Mouse (Mus musculus) forebrain, embryonic 10.5 days (tissue): ENCODE data around the gene Acin1. TPM values are rescaled to one million over a fixed set of nuclear protein-coding genes. Genes with fewer than 3 reads are reported as not detected.
"Not testable (repeated sequence)": the region's sequence is repeated elsewhere in the genome, so short reads cannot be mapped to it uniquely, and the experiment has no call there.

Experiments
- DNase-seq: peaks from one replicate; pipeline ENCODE4 v3.0.0-alpha.2; 2017; ENCODE audit warnings: low spot score; ENCODE audit errors: extremely low spot score
- H3K27ac ChIP-seq: fragments of 300-500 bp; sonication (generic); 2 replicates; pipeline ENCODE4 v1.5.1; 2016; ENCODE audit warnings: mild to moderate bottlenecking
- H3K27me3 ChIP-seq: fragments of 300-500 bp; sonication (generic); 2 replicates; pipeline ENCODE4 v1.6.1; 2016; ENCODE audit warnings: mild to moderate bottlenecking; ENCODE audit not compliant: poor library complexity, severe bottlenecking
- H3K36me3 ChIP-seq: fragments of 300-500 bp; sonication (generic); replicated peaks from 2 replicates; pipeline ENCODE4 v1.6.1; 2016; ENCODE audit warnings: mild to moderate bottlenecking, moderate library complexity
- H3K4me1 ChIP-seq: fragments of 300-500 bp; sonication (generic); 2 replicates; pipeline ENCODE4 v1.6.1; 2016
- H3K4me3 ChIP-seq: fragments of 300-500 bp; sonication (generic); 2 replicates; pipeline ENCODE4 v1.5.1; 2016; ENCODE audit warnings: mild to moderate bottlenecking, moderate library complexity
- H3K9me3 ChIP-seq: fragments of 300-500 bp; sonication (generic); 2 replicates; pipeline ENCODE4 v1.6.1; 2016; ENCODE audit warnings: mild to moderate bottlenecking, moderate library complexity
- WGBS: fragments of 180-500 bp; shearing (Covaris S2); methylation state at CpG from one replicate; pipeline ENCODE4 v1.1.7; 2016; 5-methylcytosine and 5-hydroxymethylcytosine counted together
- polyA plus RNA-seq: library from polyadenylated mRNA; unstranded; fragments of >200 nt; fragmentation: Nextera tagmentation; extraction: Ambion mirVana; gene quantifications from 2 replicates; pipeline ENCODE4 v1.2.1, GENCODE M21; 2016

The Acin1 gene
- polyA plus RNA-seq, 1 experiment from 2014 or later: 146 TPM

DNA sequence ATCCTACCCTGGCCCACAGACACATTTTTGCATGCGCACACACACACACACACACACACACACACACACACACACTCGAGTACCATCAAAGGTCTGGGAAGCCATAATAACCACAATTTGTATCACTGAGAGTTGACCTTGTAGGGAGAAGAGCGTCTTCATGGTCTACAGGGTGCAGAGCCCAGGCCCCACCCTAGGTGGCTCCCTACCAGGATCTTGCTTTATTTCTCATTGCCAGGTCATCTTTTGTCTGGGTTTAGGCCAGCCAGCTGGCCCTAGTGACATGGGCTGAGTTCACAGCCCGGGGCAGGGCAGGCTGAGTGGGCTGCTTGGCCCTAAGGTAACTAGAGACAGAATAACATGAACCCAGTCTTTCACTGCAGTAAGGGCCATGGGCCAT lies 52.5 kb downstream of the Acin1 start:
- Histone ChIP-seq H3K36me3 (peaks cover 97% of the 10 kb centered on the region), H3K27ac (no peak overlapping the region), H3K27me3 (no peaks in the 10 kb centered on the region), H3K9me3 (no peaks in the 10 kb centered on the region), H3K4me3 (no peak overlapping the region), H3K4me1 (peaks cover 2% of the 10 kb centered on the region)
- 93% methylated on average over 4 of the region's 4 CpGs for WGBS
- no peak for DNase-seq

- no peaks in the 10 kb centered on the region for H3K4me1 ChIP-seq
- no peak overlapping the region for H3K4me3 ChIP-seq
- no peaks in the 10 kb centered on the region for H3K9me3 ChIP-seq
- H3K27me3 ChIP-seq: no peaks in the 10 kb centered on the region
- WGBS: 92% methylated on average over 37 of the region's 37 CpGs
- H3K27ac ChIP-seq: peak overlapping the region; percentile 22; the same call in 1 of the 2 replicates
- H3K36me3 ChIP-seq: peaks cover 78% of the 10 kb centered on the region
- no peak for DNase-seq
Observed at GRCm38 (mm10) chr14:54632252-54632651, 54.5 kb downstream of the Acin1 start.

- Histone ChIP-seq H3K9me3 (no peaks in the 10 kb centered on the region), H3K4me1 (no peaks in the 10 kb centered on the region), H3K36me3 (peaks cover 68% of the 10 kb centered on the region), H3K4me3 (no peak overlapping the region), H3K27me3 (no peaks in the 10 kb centered on the region), H3K27ac (no peak overlapping the region)
- DNase-seq: no peak
- 86% methylated on average over 4 of the region's 4 CpGs for WGBS
Observed at GRCm38 (mm10) chr14:54631240-54631599, 55.5 kb downstream of the Acin1 start.

DNA sequence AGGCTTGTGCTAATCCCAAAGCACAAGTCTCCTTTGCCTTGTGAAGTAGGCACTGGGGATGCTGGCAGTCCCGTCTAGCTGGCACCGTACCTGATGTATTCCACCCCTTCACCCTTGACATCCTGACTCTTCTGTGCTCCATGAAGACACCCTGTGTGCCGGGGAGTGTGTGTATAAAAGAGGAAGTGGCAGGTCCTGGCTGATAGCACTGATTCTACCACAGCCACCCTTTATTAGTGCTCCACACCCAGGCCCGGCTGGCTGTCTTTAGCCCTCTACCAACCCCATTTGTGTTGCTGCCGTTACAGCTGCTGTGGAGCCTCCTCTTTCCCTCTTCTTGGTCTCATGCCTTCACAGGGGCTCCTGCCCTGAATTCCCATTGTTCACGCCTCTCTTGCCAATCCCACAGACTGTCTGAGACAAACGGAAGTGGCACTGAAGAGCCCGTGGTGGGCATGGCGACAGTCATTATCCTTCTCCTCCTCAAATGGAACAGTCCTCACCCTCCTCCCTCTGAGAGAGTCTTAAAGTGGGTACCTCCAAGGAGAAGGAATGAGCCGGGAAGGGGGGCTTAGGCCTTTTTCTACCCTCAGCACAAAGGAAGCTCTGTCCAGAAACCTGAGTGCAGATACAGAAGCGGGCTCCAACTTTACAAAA lies 56.0 kb downstream of the Acin1 start:
- WGBS: 84% methylated on average over 11 of the region's 11 CpGs
- H3K36me3 ChIP-seq: peaks cover 63% of the 10 kb centered on the region
- DNase-seq: no peak
- H3K4me1 ChIP-seq: no peaks in the 10 kb centered on the region
- no peak overlapping the region for H3K27ac ChIP-seq
- no peak overlapping the region for H3K4me3 ChIP-seq
- no peaks in the 10 kb centered on the region for H3K9me3 ChIP-seq
- H3K27me3 ChIP-seq: no peaks in the 10 kb centered on the region

DNA sequence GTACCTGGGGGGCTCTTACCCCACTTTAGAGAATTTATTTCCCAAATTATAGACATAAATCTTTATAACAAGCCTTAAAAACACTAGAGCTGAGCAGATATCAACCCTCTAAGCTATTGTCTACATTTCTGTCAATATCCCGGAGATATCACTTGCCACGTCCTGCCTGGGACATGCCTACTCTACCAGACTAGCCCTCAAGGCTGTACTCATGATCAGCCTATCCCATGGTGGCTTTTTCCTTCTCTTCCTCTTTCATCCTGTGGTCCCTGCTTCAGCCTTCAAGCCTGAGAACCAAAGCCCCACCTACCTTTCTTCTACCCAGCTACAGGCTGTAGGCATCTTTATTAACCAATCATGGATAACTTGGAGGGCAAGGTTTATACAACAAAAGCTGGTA lies 56.9 kb downstream of the Acin1 start:
- peaks cover 6% of the 10 kb centered on the region; the same call in 1 of the 2 replicates for H3K4me1 ChIP-seq
- H3K9me3 ChIP-seq: no peaks in the 10 kb centered on the region
- H3K36me3 ChIP-seq: peaks cover 56% of the 10 kb centered on the region
- 93% methylated on average over 2 of the region's 2 CpGs for WGBS
- no peak overlapping the region for H3K4me3 ChIP-seq
- no peak overlapping the region for H3K27ac ChIP-seq
- DNase-seq: no peak
- no peaks in the 10 kb centered on the region for H3K27me3 ChIP-seq

- no peak overlapping the region for H3K27ac ChIP-seq
- H3K36me3 ChIP-seq: peaks cover 39% of the 10 kb centered on the region
- no peak for DNase-seq
- H3K27me3 ChIP-seq: no peaks in the 10 kb centered on the region
- H3K4me1 ChIP-seq: peaks cover 11% of the 10 kb centered on the region; the same call in 1 of the 2 replicates
- H3K9me3 ChIP-seq: no peaks in the 10 kb centered on the region
- H3K4me3 ChIP-seq: no peak overlapping the region
- 76% methylated on average over 5 of the region's 5 CpGs for WGBS
Observed at GRCm38 (mm10) chr14:54628103-54628502, 58.6 kb downstream of the Acin1 start.

DNA sequence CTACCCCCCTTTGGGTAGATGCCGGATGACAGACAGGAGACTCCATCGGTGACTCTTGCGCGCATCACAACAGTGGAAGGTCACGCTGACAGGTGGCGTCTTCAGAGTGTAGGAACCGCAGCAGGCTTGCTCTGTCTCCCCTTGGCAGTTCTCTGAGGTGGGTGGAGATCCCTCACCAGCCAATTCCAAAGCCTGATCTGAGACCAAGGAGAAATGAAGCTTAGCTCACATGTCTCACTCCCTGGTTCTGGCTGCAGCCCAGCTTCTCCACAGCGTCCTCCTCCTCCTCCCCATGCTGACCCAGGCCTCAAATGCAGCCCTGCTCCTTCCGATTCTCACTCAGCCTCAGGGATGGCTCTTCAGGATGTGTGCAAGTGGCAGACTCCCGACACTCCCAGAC lies 61.8 kb downstream of the Acin1 start:
- no peaks in the 10 kb centered on the region for H3K9me3 ChIP-seq
- H3K36me3 ChIP-seq: peaks cover 8% of the 10 kb centered on the region
- no peak overlapping the region for H3K4me3 ChIP-seq
- WGBS: 69% methylated on average over 10 of the region's 10 CpGs
- H3K27me3 ChIP-seq: no peaks in the 10 kb centered on the region
- no peak for DNase-seq
- peaks cover 11% of the 10 kb centered on the region; the same call in 1 of the 2 replicates for H3K4me1 ChIP-seq
- H3K27ac ChIP-seq: peak overlapping the region; percentile 6; the same call in 1 of the 2 replicates

DNA sequence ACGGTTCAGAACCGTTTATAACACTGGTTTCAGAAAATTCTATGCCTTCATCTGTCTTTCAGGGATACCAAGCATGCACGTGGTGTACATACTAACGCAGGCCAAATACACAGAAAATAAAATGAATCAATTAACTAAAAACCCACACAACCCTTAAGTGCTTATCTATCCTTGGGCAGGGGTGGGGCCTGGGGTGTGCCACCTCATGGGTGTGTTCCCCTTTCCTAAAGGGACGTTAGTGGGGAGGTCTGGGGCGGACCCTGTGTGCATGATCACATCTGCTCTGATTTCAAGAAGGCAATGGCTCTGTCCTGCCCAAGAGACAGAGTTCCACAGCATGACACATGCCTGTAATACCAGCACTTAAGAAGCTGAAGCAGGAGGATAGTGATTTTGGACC lies 63.4 kb downstream of the Acin1 start:
- Histone ChIP-seq H3K27ac (no peak overlapping the region), H3K27me3 (no peaks in the 10 kb centered on the region), H3K4me3 (no peak overlapping the region), H3K4me1 (peaks cover 11% of the 10 kb centered on the region; the same call in 1 of the 2 replicates), H3K9me3 (no peaks in the 10 kb centered on the region), H3K36me3 (no peaks in the 10 kb centered on the region)
- 90% methylated on average over 6 of the region's 6 CpGs for WGBS
- DNase-seq: no peak

DNA sequence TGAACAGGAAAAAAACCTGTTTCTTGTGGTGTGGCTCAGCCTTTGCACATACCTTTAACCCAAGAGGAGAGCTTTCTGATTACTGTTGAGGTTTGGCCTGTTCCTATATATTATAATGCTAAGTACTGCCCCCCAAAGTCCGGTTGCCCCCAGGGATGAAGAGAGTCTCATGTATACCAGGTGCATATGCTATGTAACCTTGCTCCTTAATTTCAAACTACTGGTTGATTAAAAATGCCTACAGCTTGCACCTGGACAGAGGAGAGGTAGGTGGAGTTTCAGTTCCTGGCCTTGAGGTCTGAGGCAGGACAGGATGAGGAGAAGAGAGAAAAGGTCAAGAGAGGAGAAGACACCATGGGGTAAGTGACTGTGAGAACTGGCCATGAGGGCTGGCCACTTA lies 65.6 kb downstream of the Acin1 start, which contains the start of gene Psmb11:
Psmb11 (plus strand) TSS at position 301 of the 400 bp plus-strand sequence.
- H3K4me3 ChIP-seq: no peak within 1 kb of the TSS
- no peak for DNase-seq
- peaks cover 6% of the 10 kb centered on the region for H3K36me3 ChIP-seq
- H3K9me3 ChIP-seq: no peaks in the 10 kb centered on the region
- H3K4me1 ChIP-seq: peaks cover 23% of the 10 kb centered on the region
- no peak within 1 kb of the TSS for H3K27ac ChIP-seq
- H3K27me3 ChIP-seq: no peaks in the 10 kb centered on the region
- 96% methylated on average over 1 of the region's 1 CpGs for WGBS

DNA sequence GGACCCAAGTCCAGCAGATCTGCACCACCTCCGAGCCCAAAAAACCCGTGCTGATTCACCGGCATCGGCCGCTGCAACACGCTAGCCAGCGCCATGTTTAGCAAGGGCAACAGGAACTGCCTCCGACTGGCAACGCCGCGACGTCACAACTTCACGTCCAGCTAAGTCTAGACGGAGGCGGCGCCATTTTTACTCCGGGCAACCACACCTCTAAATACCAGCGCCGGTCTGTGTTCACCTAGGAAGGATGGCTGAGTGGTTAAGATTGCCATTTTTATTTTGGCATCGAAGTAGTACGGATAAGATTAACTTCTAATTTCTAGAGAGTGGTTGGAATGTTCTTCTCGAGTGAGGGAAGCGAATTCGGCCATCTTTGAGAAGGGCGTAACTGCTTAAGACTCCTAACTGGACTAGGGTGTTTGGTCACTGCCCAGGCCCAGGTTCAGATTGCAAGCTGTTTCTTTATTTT lies 68.8 kb downstream of the Acin1 start, which contains the start of gene Psmb5:
Psmb5 (minus strand) TSS at position 126 of the 469 bp plus-strand sequence.
- WGBS: under 1% methylated on average over 25 of the region's 25 CpGs
- Histone ChIP-seq H3K27me3 (no peaks in the 10 kb centered on the region), H3K4me1 (peaks cover 13% of the 10 kb centered on the region), H3K36me3 (peaks cover 33% of the 10 kb centered on the region), H3K27ac (peak within 1 kb of the TSS; percentile 94), H3K4me3 (peak within 1 kb of the TSS; percentile 81), H3K9me3 (no peaks in the 10 kb centered on the region)
- peak; percentile 90 for DNase-seq

- Histone ChIP-seq H3K9me3 (no peaks in the 10 kb centered on the region), H3K27ac (peak overlapping the region; percentile 94), H3K4me1 (peaks cover 13% of the 10 kb centered on the region), H3K4me3 (peak overlapping the region; percentile 81), H3K27me3 (no peaks in the 10 kb centered on the region), H3K36me3 (peaks cover 39% of the 10 kb centered on the region)
- WGBS: 2% methylated on average over 38 of the region's 38 CpGs
- DNase-seq: peak; percentile 56
Observed at GRCm38 (mm10) chr14:54617152-54617896, 69.4 kb downstream of the Acin1 start.

GRCm38 (mm10) chr14:54616226-54616825 lies 70.4 kb downstream of the Acin1 start:
- H3K4me1 ChIP-seq: peaks cover 13% of the 10 kb centered on the region
- H3K27ac ChIP-seq: no peak overlapping the region
- H3K4me3 ChIP-seq: peak overlapping the region; percentile 81
- no peaks in the 10 kb centered on the region for H3K9me3 ChIP-seq
- H3K36me3 ChIP-seq: peaks cover 48% of the 10 kb centered on the region
- WGBS: 92% methylated on average over 16 of the region's 16 CpGs
- no peak for DNase-seq
- H3K27me3 ChIP-seq: no peaks in the 10 kb centered on the region

GRCm38 (mm10) chr14:54614130-54614529 lies 72.6 kb downstream of the Acin1 start:
- H3K27ac ChIP-seq, H3K4me3 ChIP-seq, H3K27me3 ChIP-seq, H3K9me3 ChIP-seq, DNase-seq: not testable (repeated sequence)
- Histone ChIP-seq H3K36me3 (peaks cover 63% of the 10 kb centered on the region), H3K4me1 (peaks cover 13% of the 10 kb centered on the region)
- 93% methylated on average over 16 of the region's 16 CpGs for WGBS
